Mouse (Mus musculus): ENCODE results near the gene Zfp148. TPM values are rescaled to one million over a fixed set of nuclear protein-coding genes. Genes with fewer than 3 reads are reported as not detected.

Gene Zfp148
- total RNA-seq, 2 experiments from 2014 or later: 18.5 to 21.8 TPM

DNA sequence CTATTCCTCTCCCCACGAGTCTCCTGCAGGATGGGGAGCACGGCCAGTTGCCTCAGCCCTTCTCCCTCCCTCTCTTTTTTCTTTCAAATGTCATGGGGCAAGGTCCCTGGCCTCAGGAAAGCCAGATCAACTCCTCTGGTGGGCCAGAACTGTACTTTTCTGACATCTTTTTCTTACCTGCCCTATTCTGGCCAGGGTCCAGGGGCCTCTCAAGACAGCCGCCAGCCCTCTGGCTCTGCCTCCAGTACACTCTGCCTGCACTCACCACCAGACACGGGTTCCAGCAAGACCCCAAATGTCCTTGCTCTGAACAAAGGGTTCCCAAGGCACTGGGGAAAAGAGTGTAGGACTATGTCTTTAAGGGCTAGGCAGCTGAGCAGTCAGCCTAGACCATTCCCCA is 137.0 kb downstream of the Zfp148 start:
- no peak for DNase-seq
- intact Hi-C loops (cut with DNase I): no loop called here

DNA sequence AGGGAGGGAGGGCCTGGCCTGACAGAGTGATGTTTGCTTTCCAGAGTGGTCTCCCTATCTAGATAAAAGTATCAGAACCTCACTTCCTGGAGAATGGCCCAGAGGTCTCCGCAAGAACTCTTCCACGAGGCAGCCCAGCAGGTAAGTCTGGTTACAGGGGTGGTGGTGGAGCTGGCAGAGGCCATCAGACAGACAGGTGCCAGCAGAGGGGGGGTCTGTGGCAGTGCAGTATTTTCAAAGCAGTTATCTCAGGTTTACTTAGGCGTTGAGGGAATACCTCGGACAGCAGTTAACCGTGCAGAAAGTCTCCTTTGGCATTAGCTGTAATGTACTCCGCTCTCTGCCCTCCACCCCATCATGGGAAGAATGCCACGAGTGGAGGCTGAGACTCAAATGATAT is 137.6 kb downstream of the Zfp148 start:
- intact Hi-C loops (cut with DNase I): no loop called here
- no peak for DNase-seq

- DNase-seq: no peak
- intact Hi-C loops (cut with DNase I): no loop called here
Observed at GRCm38 (mm10) chr16:33519916-33520568, 139.4 kb downstream of the Zfp148 start.

DNA sequence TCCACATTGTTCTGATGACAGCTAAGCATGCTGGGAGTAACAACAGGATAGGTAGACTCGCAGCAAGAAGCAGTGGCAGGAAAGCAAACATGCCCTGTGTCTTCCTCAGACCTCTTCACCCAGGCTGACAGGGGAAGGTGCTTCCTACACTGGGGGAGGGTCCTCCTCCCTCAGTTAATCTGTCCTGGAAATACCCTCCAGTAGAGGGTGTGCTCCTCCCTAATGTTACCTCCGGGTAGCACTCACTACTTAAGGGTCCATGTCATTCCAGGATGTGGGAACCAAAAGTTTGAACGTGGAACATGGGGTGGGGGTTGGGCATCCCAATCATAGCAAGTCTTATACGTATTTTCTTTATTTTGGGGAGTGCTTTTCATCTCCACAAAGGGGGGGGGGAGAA is 141.9 kb downstream of the Zfp148 start:
- DNase-seq: no peak
- intact Hi-C loops (cut with DNase I): no loop called here

DNA sequence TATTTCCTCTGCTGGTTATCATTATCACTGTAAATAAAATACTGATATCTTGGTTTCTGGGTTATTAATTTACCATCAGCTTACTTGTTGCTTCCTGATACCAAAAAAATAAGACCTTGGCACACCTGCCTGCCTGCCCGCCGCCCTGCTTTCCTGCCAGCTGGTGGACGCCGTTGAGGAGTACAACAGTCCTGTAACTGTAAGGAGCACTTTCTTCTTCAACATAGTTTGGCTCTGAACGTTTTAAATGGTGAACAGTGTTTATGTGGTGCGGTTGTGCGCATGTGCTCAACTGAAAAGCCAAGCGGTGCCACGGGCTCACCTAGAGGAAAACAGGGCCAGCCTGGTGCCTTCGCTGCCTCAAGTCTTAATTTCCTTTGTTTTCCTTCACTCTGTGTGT is 142.9 kb downstream of the Zfp148 start:
- intact Hi-C loops (cut with DNase I): no loop called here
- no peak for DNase-seq

- intact Hi-C loops (cut with DNase I): no loop called here
- DNase-seq: no peak
Observed at GRCm38 (mm10) chr16:33529502-33530454, 149.1 kb downstream of the Zfp148 start.

GRCm38 (mm10) chr16:33531184-33531583 is 150.5 kb downstream of the Zfp148 start:
- intact Hi-C loops (cut with DNase I): no loop called here
- no peak for DNase-seq

- no peak for DNase-seq
- intact Hi-C loops (cut with DNase I): no loop called here
Observed at GRCm38 (mm10) chr16:33536456-33536855, 155.8 kb downstream of the Zfp148 start.

DNA sequence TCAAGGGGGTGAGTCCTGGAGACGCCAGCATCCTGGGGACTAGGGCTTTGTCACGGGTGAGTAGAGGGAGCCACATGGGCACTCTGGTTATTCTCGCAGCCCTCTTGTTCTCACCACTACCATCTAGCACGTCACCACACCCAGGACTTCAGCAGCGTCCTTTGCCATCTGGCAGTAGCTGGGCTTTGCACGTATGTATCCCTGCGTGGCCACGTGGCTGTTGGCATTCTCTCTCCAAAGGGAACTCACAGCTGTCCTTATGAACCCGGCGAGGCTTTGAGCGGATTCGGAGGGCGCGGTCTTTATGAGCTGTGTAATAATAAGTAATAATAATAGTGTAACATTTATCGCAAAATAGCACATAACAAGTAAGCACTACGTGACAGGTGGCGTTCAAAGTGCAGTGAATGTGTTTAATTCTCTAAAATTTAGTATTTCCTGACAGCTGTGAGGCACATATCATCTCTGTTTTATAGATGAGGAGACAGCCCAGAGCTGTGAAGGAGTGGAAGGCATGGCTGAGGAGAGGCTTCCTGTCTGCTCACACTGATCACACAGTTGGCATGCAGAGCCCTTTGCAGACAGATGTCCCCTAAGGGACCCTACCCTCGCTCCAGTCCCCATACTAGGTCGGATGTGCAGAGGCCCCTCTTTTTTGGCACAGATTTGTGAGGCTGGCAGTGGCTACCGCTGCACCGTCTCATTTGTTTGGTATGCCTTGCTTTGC is 157.0 kb downstream of the Zfp148 start:
- no peak for DNase-seq
- intact Hi-C loops (cut with DNase I): no loop called here

DNA sequence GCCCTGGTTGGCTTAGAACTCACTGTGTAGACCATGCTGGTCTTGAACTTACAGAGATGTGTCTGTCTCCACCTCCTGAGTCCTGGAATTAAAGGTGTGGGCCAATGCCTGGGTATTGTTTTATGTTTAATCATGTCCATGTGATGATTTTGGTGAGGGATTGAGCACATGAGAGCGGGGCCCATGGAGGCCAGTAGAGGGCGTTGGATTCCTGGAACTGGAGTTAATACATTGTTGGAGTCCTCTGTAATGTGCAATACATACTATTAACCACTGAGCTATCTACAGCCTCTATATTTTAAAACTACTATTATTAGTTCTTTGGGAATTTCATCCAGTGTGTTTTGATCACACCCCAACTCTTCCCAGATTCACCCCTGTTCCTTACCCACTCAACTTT is 163.7 kb downstream of the Zfp148 start:
- intact Hi-C loops (cut with DNase I): no loop called here

DNA sequence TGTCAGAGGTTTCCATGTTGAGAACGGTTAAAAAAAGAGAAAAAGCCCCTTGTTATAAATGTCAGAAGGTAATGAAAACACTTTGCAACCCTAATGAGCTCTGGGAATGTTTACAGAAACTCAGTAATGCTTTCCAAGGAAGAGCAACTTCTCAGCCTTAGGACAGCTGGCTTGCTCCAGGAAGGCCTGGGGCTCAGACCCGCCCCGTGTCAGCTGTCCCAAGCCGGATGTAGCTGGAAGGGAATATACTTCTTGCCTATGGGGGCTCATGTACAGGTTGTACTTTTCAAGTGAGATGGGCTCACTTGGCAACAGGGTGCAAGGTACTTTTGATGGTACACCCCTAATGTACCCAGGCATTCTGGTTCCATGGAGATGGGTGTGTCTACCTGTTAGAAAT is 164.9 kb downstream of the Zfp148 start:
- intact Hi-C loops (cut with DNase I): no loop called here
- no peak for DNase-seq

More for the DNA sequence above, 163.7 kb downstream of the Zfp148 start:
- no peak for DNase-seq

DNA sequence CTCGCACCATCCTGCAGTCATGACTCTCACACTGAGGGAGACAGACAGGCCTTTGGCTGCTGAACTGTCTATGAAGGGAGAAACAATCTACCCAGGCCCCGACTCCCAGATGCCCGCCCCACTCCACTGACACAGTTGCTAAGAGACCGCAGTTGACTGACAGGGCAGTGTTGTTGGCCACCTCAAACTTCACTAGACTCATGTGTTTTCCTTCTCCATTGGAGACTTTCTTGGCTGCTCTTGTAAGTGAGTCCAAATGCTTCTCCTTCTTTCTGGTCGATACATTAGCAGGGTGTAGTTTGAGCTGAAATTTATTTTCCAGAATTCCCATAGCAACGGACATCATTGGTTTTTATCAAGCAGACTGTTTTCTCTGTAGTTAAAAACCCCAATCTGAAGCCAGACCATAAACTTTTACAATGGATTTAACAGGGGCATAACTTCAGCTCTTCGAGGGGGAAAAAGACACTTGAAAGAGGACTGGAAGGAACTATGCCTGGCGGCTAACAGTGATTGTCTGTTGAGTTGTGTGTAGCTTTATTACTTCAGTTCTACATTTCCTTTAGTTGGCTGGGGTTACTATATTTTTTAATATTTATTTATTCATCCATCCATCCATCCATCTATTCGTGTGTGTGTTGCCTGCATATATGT is 173.2 kb downstream of the Zfp148 start:
- DNase-seq: no peak

More for the DNA sequence above, 173.2 kb downstream of the Zfp148 start:
- intact Hi-C loops (cut with DNase I): no loop called here

Other genes starting within 250 kb of the Zfp148 start
- 10 to 100 TPM; 13.9 to 15.2 TPM for gene Osbpl11, start 195.8 kb upstream of the Zfp148 start, total RNA-seq (2021)
- gene Snx4, start 129.4 kb upstream of the Zfp148 start, total RNA-seq (2021): 10 to 100 TPM; 13.0 to 13.4 TPM
- gene Slc12a8, start 136.5 kb downstream of the Zfp148 start, total RNA-seq (2021): under 1 TPM in 1 of 2 experiments, not detected in 1; 0.26 TPM

Measured in gastrocnemius, postnatal 36 days (tissue).